Mouse (Mus musculus) macrophage (primary cell): ENCODE data around the gene Fbh1. TPM values are rescaled to one million over a fixed set of nuclear protein-coding genes. Genes with fewer than 3 reads are reported as not detected.
A peak's percentile ranks its signal among the peaks of the same experiment; 100 is the strongest.
"Not testable (repeated sequence)": the region's sequence is repeated elsewhere in the genome, so short reads cannot be mapped to it uniquely, and the experiment has no call there.

ENCODE experiments used
- H3K27ac ChIP-seq: fragments of 350-480 bp; formaldehyde crosslinking; 2 replicates; pipeline ENCODE4 v1.9.0; 2021
- H3K36me3 ChIP-seq: fragments of 350-480 bp; formaldehyde crosslinking; 2 replicates; pipeline ENCODE4 v1.9.0; 2021; ENCODE audit errors: inconsistent target
- H3K4me3 ChIP-seq: fragments of 350-480 bp; formaldehyde crosslinking; 2 replicates; pipeline ENCODE4 v1.9.0; 2021; ENCODE audit errors: inconsistent target
- H3K79me2 ChIP-seq: fragments of 350-480 bp; formaldehyde crosslinking; 2 replicates; pipeline ENCODE4 v1.9.0; 2021; ENCODE audit errors: inconsistent target
- WGBS: methylation state at CpG from one replicate; pipeline ENCODE4 v1.1.7; 2026; ENCODE audit warnings: inconsistent platforms; ENCODE audit not compliant: missing documents; 5-methylcytosine and 5-hydroxymethylcytosine counted together
- polyA plus RNA-seq: library from polyadenylated mRNA; stranded (reverse); fragments of 250-400 nt; gene quantifications from 3 replicates; pipeline ENCODE4 v1.2.4, GENCODE M21; 2018; ENCODE audit warnings: inconsistent platforms

The Fbh1 gene
- polyA plus RNA-seq, 1 experiment from 2014 or later, result 71.4 TPM

GRCm38 (mm10) chr2:11765694-11766093 lies 11.7 kb downstream of the Fbh1 start:
- 91% methylated on average over 3 of the region's 4 CpGs for WGBS
- Histone ChIP-seq H3K27ac (no peak overlapping the region), H3K4me3 (no peak overlapping the region), H3K36me3 (peaks cover 48% of the 10 kb centered on the region), H3K79me2 (peaks cover 17% of the 10 kb centered on the region; the same call in 1 of the 2 replicates)

DNA sequence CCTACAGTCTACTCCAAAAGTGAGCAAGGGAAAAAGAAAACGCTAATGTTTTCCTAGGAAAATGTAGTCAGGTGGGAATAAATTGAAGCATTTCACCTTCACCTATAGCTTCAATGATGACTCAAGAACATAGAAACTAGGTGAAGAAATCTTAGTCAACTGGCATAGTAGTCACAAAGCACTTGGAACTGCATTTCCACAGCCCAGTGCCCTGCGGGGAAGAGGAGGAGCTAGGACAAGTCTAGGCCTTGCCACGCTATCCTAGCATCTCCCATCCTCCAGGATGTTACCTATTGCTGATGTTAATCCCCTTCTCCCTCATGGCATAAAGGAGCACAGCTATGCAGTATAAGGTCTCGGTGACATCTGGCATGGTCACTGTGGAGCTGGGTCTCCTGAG lies 14.8 kb downstream of the Fbh1 start:
- Histone ChIP-seq H3K27ac (no peak overlapping the region), H3K4me3 (no peak overlapping the region), H3K36me3 (peaks cover 71% of the 10 kb centered on the region), H3K79me2 (no peaks in the 10 kb centered on the region; the same call in 1 of the 2 replicates)
- 96% methylated on average over 4 of the region's 4 CpGs for WGBS

- peaks cover 35% of the 10 kb centered on the region for H3K36me3 ChIP-seq
- WGBS, result 20% methylated on average over 4 of the region's 4 CpGs
- H3K4me3 ChIP-seq, result no peak overlapping the region
- no peaks in the 10 kb centered on the region for H3K79me2 ChIP-seq
- peak overlapping the region; percentile 78 for H3K27ac ChIP-seq
Observed at GRCm38 (mm10) chr2:11739516-11740051, 37.8 kb downstream of the Fbh1 start.

DNA sequence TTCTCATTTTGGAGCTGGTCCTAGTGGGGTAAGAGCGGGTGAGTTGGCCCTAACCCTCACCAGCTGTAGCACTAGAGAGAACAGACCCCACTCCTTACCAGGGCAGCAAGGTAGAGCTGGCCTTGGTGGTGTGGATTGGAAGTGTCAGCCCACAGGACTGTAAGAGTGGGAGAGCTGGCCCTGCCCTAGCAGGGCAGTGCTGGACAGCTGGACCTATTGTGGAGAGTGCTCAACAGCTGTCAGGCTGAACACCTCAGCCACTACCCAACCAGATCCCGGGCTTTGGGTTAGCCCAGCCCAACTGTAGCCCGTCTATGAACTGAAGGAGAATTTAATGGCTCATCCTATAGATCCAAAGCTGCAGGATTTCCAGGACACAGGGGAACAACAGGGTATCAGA lies 38.6 kb downstream of the Fbh1 start:
- H3K27ac ChIP-seq, result peak overlapping the region; percentile 78; the same call in 1 of the 2 replicates
- no peaks in the 10 kb centered on the region for H3K79me2 ChIP-seq
- H3K36me3 ChIP-seq, result peaks cover 31% of the 10 kb centered on the region
- 100% methylated on average over 3 of the region's 3 CpGs for WGBS
- no peak overlapping the region for H3K4me3 ChIP-seq

DNA sequence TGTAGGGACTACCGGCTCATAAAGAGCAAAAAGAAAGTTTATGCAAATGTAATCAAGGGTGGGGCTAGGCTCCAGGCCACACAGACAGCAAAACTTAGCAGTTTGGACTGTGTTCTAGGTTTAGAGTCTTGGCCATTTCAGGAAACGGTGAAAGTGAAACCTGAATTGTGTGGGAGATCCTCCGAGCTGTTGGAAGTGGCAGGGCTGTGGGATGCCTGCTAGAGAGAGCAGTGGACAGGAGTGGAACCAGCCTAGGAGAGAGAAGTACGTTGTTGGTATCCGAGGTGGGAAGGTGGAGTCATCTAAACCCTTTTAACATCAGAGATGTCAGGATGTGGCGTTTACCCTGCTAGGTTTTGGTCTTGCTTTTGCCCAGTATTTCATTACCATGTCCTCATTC lies 41.5 kb downstream of the Fbh1 start:
- WGBS, result 88% methylated on average over 6 of the region's 6 CpGs
- no peaks in the 10 kb centered on the region for H3K79me2 ChIP-seq
- no peak overlapping the region for H3K27ac ChIP-seq
- peaks cover 14% of the 10 kb centered on the region; the same call in 1 of the 2 replicates for H3K36me3 ChIP-seq
- no peak overlapping the region for H3K4me3 ChIP-seq

GRCm38 (mm10) chr2:11732978-11733377 lies 44.4 kb downstream of the Fbh1 start:
- Histone ChIP-seq H3K36me3 (peaks cover 33% of the 10 kb centered on the region), H3K4me3 (no peak overlapping the region), H3K79me2 (no peaks in the 10 kb centered on the region), H3K27ac (no peak overlapping the region)
- 81% methylated on average over 5 of the region's 5 CpGs for WGBS

DNA sequence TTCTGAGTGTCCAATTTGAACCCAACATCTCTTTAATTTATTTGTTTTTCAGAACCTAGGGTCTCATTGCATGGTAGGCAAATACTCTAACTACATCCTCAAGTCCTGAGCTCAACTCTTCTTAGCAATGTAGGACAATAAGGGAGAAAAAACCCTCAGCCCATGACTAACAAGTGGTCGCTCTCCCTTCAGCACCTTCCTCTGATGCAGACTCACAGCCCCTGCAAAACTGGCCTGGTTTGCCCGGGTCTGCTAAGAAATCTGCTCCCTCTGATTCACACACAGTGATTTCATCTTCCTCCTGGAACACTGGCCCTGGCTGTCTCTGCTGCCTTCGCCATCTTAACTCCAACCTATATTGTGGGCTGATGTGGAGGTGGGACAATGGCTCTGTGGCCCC lies 48.3 kb downstream of the Fbh1 start:
- 95% methylated on average over 3 of the region's 3 CpGs for WGBS
- Histone ChIP-seq H3K79me2 (no peaks in the 10 kb centered on the region), H3K27ac (no peak overlapping the region)

DNA sequence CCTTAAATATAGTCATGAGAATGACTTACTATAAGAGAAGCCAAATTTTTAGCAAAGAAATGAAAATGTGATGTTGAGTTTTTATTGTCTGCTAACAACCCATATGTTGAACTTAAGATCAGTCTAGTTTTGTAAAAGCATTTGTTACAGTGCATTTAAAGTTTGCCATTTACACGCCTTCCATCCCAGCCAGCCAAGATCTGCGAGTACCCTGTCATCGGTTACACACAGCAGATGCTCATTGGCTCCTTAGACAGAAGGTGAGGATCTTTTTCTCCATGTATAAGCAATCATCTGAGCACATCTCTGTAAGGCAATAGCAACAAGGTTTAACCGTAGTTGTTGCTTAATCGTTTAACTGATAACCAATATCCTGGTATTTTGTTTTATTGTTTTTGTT lies 49.8 kb downstream of the Fbh1 start:
- no peak overlapping the region for H3K4me3 ChIP-seq
- H3K27ac ChIP-seq, result no peak overlapping the region
- 95% methylated on average over 5 of the region's 5 CpGs for WGBS
- peaks cover 66% of the 10 kb centered on the region for H3K36me3 ChIP-seq
- H3K79me2 ChIP-seq, result no peaks in the 10 kb centered on the region

More for the DNA sequence above, 48.3 kb downstream of the Fbh1 start:
- Histone ChIP-seq H3K4me3 (no peak overlapping the region), H3K36me3 (peaks cover 65% of the 10 kb centered on the region)

DNA sequence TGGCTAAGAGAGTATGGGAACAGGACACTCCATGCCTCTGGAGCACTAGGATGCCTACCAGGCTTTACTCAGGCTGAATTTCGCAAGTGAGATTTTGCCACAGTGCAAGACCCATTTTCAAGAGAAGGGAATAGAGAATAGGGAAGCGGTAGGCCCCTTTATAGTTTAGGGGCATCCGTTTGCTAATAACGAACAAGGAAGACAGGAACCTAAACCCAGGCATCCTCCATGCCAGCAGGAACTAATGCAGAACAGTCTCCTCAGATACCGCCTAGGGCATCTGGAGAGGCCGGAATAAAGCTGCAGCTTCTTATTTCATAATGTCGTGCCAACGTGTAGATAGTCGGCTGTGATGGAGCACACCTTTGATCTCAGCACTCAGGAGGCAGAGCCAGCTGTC lies 54.8 kb downstream of the Fbh1 start:
- Histone ChIP-seq H3K27ac (no peak overlapping the region), H3K4me3 (no peak overlapping the region), H3K79me2 (no peaks in the 10 kb centered on the region), H3K36me3 (peaks cover 72% of the 10 kb centered on the region)
- WGBS, result 65% methylated on average over 9 of the region's 9 CpGs

DNA sequence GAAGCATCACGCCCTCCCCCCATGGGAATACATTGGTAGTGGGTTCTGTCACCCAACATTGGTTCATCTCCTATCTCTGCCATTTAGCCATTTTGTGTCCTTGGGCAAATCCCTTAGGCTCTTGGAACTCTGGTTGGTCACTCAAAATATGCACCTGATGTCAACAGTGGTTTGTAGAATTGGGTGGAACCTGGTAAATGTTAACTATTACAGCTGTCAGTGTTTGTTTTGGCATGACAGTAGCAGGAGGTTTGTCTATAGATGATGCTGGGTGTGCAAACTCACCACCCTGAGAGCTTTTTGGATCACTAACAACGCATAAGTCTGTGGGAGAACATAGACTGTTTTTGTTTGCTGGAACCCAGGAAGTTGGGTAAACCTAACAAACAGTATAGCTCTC lies 58.8 kb downstream of the Fbh1 start:
- Histone ChIP-seq H3K27ac (no peak overlapping the region), H3K36me3 (peaks cover 39% of the 10 kb centered on the region), H3K79me2 (no peaks in the 10 kb centered on the region), H3K4me3 (no peak overlapping the region)
- WGBS, result 93% methylated on average over 2 of the region's 2 CpGs

- no peak overlapping the region for H3K4me3 ChIP-seq
- no peak overlapping the region for H3K27ac ChIP-seq
- WGBS, result 95% methylated on average over 4 of the region's 4 CpGs
- peaks cover 16% of the 10 kb centered on the region for H3K36me3 ChIP-seq
- peaks cover 3% of the 10 kb centered on the region; the same call in 1 of the 2 replicates for H3K79me2 ChIP-seq
Observed at GRCm38 (mm10) chr2:11714535-11714934, 62.8 kb downstream of the Fbh1 start.

DNA sequence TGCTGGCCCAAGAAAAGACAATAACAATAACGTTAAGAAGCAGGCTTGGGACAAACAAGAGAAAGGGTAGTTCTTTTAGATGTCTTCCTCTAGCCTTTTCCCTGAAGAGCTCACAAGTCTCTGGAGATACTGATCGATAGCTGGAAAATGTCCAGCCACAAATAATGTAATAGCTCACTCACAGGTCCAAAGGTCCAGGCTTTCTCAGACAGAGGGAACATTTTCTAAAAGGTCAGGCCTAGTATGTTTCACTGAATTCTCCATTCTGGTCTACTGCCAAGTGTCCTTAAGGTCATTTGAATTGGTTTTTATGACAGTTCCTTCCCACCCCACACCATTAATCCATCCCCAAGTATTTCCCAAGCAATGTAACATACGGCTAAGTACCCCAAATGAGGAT lies 64.4 kb downstream of the Fbh1 start:
- H3K79me2 ChIP-seq, result peaks cover 3% of the 10 kb centered on the region; the same call in 1 of the 2 replicates
- WGBS, result 95% methylated on average over 3 of the region's 3 CpGs
- H3K36me3 ChIP-seq, result peaks cover 1% of the 10 kb centered on the region; the same call in 1 of the 2 replicates
- no peak overlapping the region for H3K4me3 ChIP-seq
- no peak overlapping the region for H3K27ac ChIP-seq

DNA sequence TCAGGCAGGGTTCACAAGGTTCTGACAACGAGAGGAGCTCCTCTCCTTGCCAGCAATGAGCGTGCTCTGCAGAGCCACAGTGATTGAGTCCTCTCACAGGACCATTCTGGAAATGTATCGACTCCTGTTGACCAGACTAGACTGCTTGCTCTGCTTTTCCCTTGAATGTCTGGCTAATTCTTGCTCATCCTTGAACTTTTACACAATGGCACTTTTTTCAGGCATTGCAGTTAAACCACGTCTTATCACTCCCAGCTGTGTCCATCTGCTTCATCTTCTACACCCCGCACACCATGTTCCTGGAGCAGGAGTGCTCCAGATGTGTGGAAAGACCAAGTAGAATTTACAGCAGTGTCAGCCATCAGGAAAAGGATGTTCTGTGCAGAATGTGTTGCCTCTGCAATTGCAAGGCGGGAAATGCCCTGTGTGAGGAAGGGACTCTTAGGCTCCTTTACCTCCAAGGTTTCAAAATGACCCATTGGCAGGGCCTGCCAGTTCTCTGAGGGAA lies 64.8 kb downstream of the Fbh1 start:
- no peaks in the 10 kb centered on the region for H3K36me3 ChIP-seq

DNA sequence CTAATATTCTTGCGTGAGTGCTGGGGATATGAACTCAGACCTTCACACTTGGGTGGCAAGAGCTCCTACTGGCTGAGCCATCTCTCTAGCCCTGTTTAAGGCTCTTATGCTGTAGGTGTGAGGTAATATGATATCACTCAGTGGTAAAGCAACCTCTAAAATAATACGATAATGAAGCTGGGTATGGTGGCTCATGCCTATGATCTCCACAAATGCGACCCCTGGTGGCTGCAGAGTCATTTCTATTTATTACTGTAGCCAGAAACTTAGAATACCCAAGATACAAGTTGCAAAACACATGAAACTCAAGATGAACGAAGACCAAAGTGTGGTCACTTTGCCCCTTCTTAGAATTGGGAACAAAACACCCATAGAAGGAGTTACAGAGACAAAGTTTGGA lies 67.3 kb downstream of the Fbh1 start:
- H3K79me2 ChIP-seq, result peaks cover 13% of the 10 kb centered on the region; the same call in 1 of the 2 replicates
- not testable (repeated sequence) for H3K36me3 ChIP-seq, H3K27ac ChIP-seq, H3K4me3 ChIP-seq
- WGBS, result 64% methylated on average over 4 of the region's 4 CpGs

More for the DNA sequence above, 64.8 kb downstream of the Fbh1 start:
- Histone ChIP-seq H3K79me2 (peaks cover 3% of the 10 kb centered on the region; the same call in 1 of the 2 replicates), H3K4me3 (no peak overlapping the region), H3K27ac (no peak overlapping the region)
- 96% methylated on average over 6 of the region's 6 CpGs for WGBS

GRCm38 (mm10) chr2:11708538-11708937 lies 68.8 kb downstream of the Fbh1 start:
- no peaks in the 10 kb centered on the region for H3K36me3 ChIP-seq
- peaks cover 13% of the 10 kb centered on the region; the same call in 1 of the 2 replicates for H3K79me2 ChIP-seq
- H3K4me3 ChIP-seq, result no peak overlapping the region
- H3K27ac ChIP-seq, result peak overlapping the region; percentile 34
- 8% methylated on average over 5 of the region's 5 CpGs for WGBS

GRCm38 (mm10) chr2:11706746-11707065 lies 70.7 kb downstream of the Fbh1 start:
- no peak overlapping the region for H3K4me3 ChIP-seq
- WGBS, result 79% methylated on average over 6 of the region's 6 CpGs
- peaks cover 13% of the 10 kb centered on the region; the same call in 1 of the 2 replicates for H3K79me2 ChIP-seq
- no peak overlapping the region for H3K27ac ChIP-seq
- H3K36me3 ChIP-seq, result no peaks in the 10 kb centered on the region
